18 mouse cellular contexts compared by ENCODE assay signal in genomic region chr3:157763487-157764199, GRCm38 (mm10).
DNase-seq lines count a peak whose midpoint lies in the region; ATAC-seq and TF ChIP-seq lines count a peak whose summit lies in the region.
"Had no signal": no experiment of that assay in that cellular context is flagged by ENCODE, and none has a peak within 500 bp of the region (broad histone marks: within the 10 kb centered on the region; RNA-seq: fewer than 3 reads in every experiment).

No protein-coding gene starts in this region.

- no peak for ATAC-seq in heart, embryonic 15.5 days (replicated peaks; ENCODE audit: insufficient number of reproducible peaks, insufficient read depth, low FRiP score, low read depth)
- no peak for ATAC-seq in lung, postnatal 0 days
- peak; percentile 62 for ATAC-seq in megakaryocyte, adult 5-6 weeks (ENCODE audit: poor library complexity, severe bottlenecking)
- ATAC-seq: CD4-positive, CD25-positive, alpha-beta regulatory T cell, adult 4 months had no signal

- H3K4me1 ChIP-seq in heart, embryonic 15.5 days (replicated peaks) = peaks cover 10% of the 10 kb centered on the region
- no peaks in the 10 kb centered on the region for H3K4me1 ChIP-seq in lung, postnatal 0 days (ENCODE audit: insufficient read depth, low read depth, low read length)
- H3K4me1 ChIP-seq: liver, embryonic 15.5 days; neural tube, embryonic 15.5 days had no signal

- H3K4me3 ChIP-seq in heart, embryonic 15.5 days = no peak overlapping the region
- no peak overlapping the region for H3K4me3 ChIP-seq in lung, postnatal 0 days (ENCODE audit: low read depth, low read length)
- H3K4me3 ChIP-seq: liver, embryonic 15.5 days; neural tube, embryonic 15.5 days had no signal

- no peaks in the 10 kb centered on the region for H3K9me3 ChIP-seq in heart, embryonic 15.5 days (replicated peaks)
- 0 out of 2 replicates have a peak, but pooled peaks cover 3% of the 10 kb centered on the region for H3K9me3 ChIP-seq in lung, postnatal 0 days (ENCODE audit: low read length)
- H3K9me3 ChIP-seq: liver, embryonic 15.5 days; neural tube, embryonic 15.5 days had no signal

- 19% methylated on average over 6 of the region's 6 CpGs for WGBS in heart, embryonic 15.5 days
- 15% methylated on average over 6 of the region's 6 CpGs for WGBS in lung, postnatal 0 days

- no peak for DNase-seq in heart, postnatal 4 days
- DNase-seq in lung, postnatal 0 days (ENCODE audit: low spot score) = peak; percentile 16
- no peak for DNase-seq in lung, postnatal 4 days
- DNase-seq in brain, adult 2 months (ENCODE audit: low read depth, low spot score) = peak; percentile 20
- no peak for DNase-seq in spleen, adult 12 weeks (ENCODE audit: low spot score)
- DNase-seq in gastrocnemius, adult 18-20 months (ENCODE audit: low spot score) = no peak
- DNase-seq: adrenal gland, postnatal 25 days; cerebellum, postnatal 25 days; gastrocnemius, postnatal 25 days; kidney, adult 18-20 months; layer of hippocampus, postnatal 36 days; spleen, adult 18-20 months had no signal

- H3K9ac ChIP-seq in heart, embryonic 15.5 days = no peak overlapping the region
- no peak overlapping the region for H3K9ac ChIP-seq in lung, postnatal 0 days (replicated peaks; ENCODE audit: low read depth)
- H3K9ac ChIP-seq: hindbrain, embryonic 14.5 days; liver, embryonic 15.5 days; neural tube, embryonic 15.5 days had no signal

- TF ChIP-seq EP300 in lung, postnatal 0 days (IDR thresholded peaks at IDR 0.05) = no peak

- peak overlapping the region; percentile 46 for H3K27ac ChIP-seq in heart, embryonic 15.5 days
- no peak overlapping the region for H3K27ac ChIP-seq in lung, postnatal 0 days (ENCODE audit: low read length)
- H3K27ac ChIP-seq: hindbrain, embryonic 14.5 days; liver, embryonic 15.5 days; neural tube, embryonic 15.5 days had no signal

- no peaks in the 10 kb centered on the region for H3K27me3 ChIP-seq in heart, embryonic 15.5 days
- no peaks in the 10 kb centered on the region for H3K27me3 ChIP-seq in lung, postnatal 0 days (replicated peaks; ENCODE audit: insufficient read depth, low read length)
- H3K27me3 ChIP-seq: liver, embryonic 15.5 days; neural tube, embryonic 15.5 days had no signal

- no peak for TF ChIP-seq CTCF in lung, postnatal 0 days (IDR thresholded peaks at IDR 0.05)

- 0 out of 2 replicates have a peak overlapping the region, but pooled peaks have one; percentile 2 for H3K4me2 ChIP-seq in heart, embryonic 15.5 days
- no peak overlapping the region for H3K4me2 ChIP-seq in lung, postnatal 0 days (replicated peaks; ENCODE audit: low read depth, low read length)
- H3K4me2 ChIP-seq: hindbrain, embryonic 14.5 days; liver, embryonic 15.5 days; neural tube, embryonic 15.5 days had no signal

- no peaks in the 10 kb centered on the region for H3K36me3 ChIP-seq in heart, embryonic 15.5 days
- no peaks in the 10 kb centered on the region for H3K36me3 ChIP-seq in lung, postnatal 0 days (ENCODE audit: insufficient read depth, low read length)
- H3K36me3 ChIP-seq: liver, embryonic 15.5 days; neural tube, embryonic 15.5 days had no signal

Comparison
In these comparisons a context has a peak if more than half of its experiments do, and no peak if none do; other contexts are left out.
1. DNase-seq: peak in lung, postnatal 0 days (single experiment) and brain, adult 2 months (single experiment); none in heart, postnatal 4 days (single experiment), lung, postnatal 4 days (0 of 2), spleen, adult 12 weeks (single experiment) and gastrocnemius, adult 18-20 months (single experiment).